Mouse (Mus musculus) right cerebral cortex, postnatal 10 days (tissue): ENCODE measurements around the gene Wdr13.
"Not testable (repeated sequence)": the region's sequence is repeated elsewhere in the genome, so short reads cannot be mapped to it uniquely, and the experiment has no call there.

Experiments
- DNase-seq, 2 experiments: peaks; one replicate each; pipeline ENCODE4 v3.0.0; 2021; ENCODE audit warnings: low spot score in 2 of 2

Gene Wdr13

GRCm38 (mm10) chrX:8105019-8105418, 27.7 kb downstream of the Wdr13 start:
- no peak for DNase-seq

GRCm38 (mm10) chrX:8102213-8102668, 30.5 kb downstream of the Wdr13 start:
- no peak for DNase-seq

GRCm38 (mm10) chrX:8101017-8101416, 31.7 kb downstream of the Wdr13 start:
- DNase-seq = peak; percentile 86 to 90

- DNase-seq = no peak
Observed at GRCm38 (mm10) chrX:8099435-8099834, 33.3 kb downstream of the Wdr13 start.

- peak; percentile 98 for DNase-seq
Observed at GRCm38 (mm10) chrX:8096787-8097242, 35.9 kb downstream of the Wdr13 start.

- peak in 1 of 2 experiments; percentile 88 for DNase-seq
Observed at GRCm38 (mm10) chrX:8096068-8096786, 36.5 kb downstream of the Wdr13 start.

- no peak for DNase-seq
Observed at GRCm38 (mm10) chrX:8095546-8095945, 37.1 kb downstream of the Wdr13 start.

- not testable (repeated sequence) for DNase-seq
Observed at GRCm38 (mm10) chrX:8090954-8091347, 41.7 kb downstream of the Wdr13 start.

- peak in 1 of 2 experiments; percentile 24 for DNase-seq
Observed at GRCm38 (mm10) chrX:8090346-8090953, 42.2 kb downstream of the Wdr13 start, which contains the start of gene Was. TSS of gene Was (minus strand) at chrX:8090498.

GRCm38 (mm10) chrX:8089746-8090145, 42.9 kb downstream of the Wdr13 start:
- no peak for DNase-seq

- no peak for DNase-seq
Observed at GRCm38 (mm10) chrX:8085611-8086010, 47.1 kb downstream of the Wdr13 start.

- DNase-seq = no peak
Observed at GRCm38 (mm10) chrX:8084771-8085259, 47.9 kb downstream of the Wdr13 start.

GRCm38 (mm10) chrX:8075104-8075503, 57.6 kb downstream of the Wdr13 start:
- DNase-seq = peak in 1 of 2 experiments; percentile 23

GRCm38 (mm10) chrX:8074430-8075014, 58.2 kb downstream of the Wdr13 start, which contains the start of gene Suv39h1:
TSS of gene Suv39h1 (minus strand) at chrX:8074760.
- DNase-seq = peak; percentile 97 to 98

- peak; percentile 31 to 49 for DNase-seq
Observed at GRCm38 (mm10) chrX:8073881-8074429, 58.7 kb downstream of the Wdr13 start.
